Mouse (Mus musculus): ENCODE measurements at regions not wholly inside any gene's neighbourhood (a gene's known extent, or its start where the extent isn't known, plus 50 kb on each side); places are given as distances from the start of the nearest gene placed in this dataset.

- Histone ChIP-seq H3K4me3 (replicated peaks) (no peak overlapping the region), H3K4me1 (no peaks in the 10 kb centered on the region), H3K27ac (no peak overlapping the region), H3K4me2 (no peak overlapping the region), H3K9me3 (replicated peaks) (no peaks in the 10 kb centered on the region), H3K27me3 (no peaks in the 10 kb centered on the region), H3K9ac (no peak overlapping the region), H3K36me3 (no peaks in the 10 kb centered on the region)
- whole genome bisulfite sequencing = 79% methylated on average over 5 of the region's 5 CpGs
- no peak for ATAC-seq (replicated peaks; ENCODE audit: low FRiP score)
Observed at GRCm38 (mm10) chr1:57298557-57298956, 78.9 kb upstream of the 1700066M21Rik start.

DNA sequence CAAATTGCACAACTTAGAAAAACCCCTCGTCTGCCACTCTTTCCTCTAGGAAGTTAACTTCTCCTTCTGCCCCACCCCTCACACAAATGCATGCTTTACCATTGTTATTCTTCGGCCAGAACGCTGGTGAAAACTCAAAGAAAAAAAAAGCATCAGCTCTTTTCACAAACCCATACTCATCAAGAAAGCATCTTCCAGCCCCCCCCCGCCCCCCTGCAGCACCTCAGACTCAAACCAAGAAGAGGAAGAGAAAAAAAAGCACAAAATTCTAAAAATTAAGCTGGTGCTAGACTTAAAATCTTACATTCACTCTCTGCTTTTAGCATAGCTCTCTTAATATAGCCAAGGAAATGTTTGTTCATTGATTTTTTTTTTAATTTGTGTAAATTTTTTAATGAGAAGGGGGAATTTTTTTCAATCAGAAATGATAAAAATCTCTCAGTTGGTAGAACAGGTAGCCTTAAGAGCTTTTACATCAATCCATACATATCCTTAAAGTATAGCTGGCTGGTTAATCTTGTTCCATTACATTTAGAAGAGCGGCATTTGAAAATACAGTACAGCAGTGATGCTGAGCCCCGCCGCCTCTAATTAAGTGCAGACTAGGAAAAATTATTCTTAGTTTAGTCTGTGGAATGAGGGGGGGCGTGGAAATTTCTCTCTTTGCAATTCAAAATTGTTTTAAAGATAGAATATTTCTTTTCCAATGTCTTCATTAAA, 76.0 kb upstream of the 1700066M21Rik start:
- Histone ChIP-seq H3K27ac (no peak overlapping the region), H3K9me3 (replicated peaks) (no peaks in the 10 kb centered on the region), H3K9ac (no peak overlapping the region), H3K4me2 (no peak overlapping the region), H3K4me1 (no peaks in the 10 kb centered on the region), H3K36me3 (no peaks in the 10 kb centered on the region), H3K4me3 (replicated peaks) (no peak overlapping the region), H3K27me3 (no peaks in the 10 kb centered on the region)
- no peak for ATAC-seq (replicated peaks; ENCODE audit: low FRiP score)
- 70% methylated on average over 8 of the region's 8 CpGs for WGBS

- Histone ChIP-seq H3K36me3 (no peaks in the 10 kb centered on the region), H3K4me2 (no peak overlapping the region), H3K9me3 (replicated peaks) (no peaks in the 10 kb centered on the region), H3K9ac (no peak overlapping the region), H3K4me3 (replicated peaks) (no peak overlapping the region), H3K27me3 (no peaks in the 10 kb centered on the region), H3K4me1 (no peaks in the 10 kb centered on the region), H3K27ac (no peak overlapping the region)
- ATAC-seq (replicated peaks; ENCODE audit: low FRiP score) = no peak
- WGBS = 17% methylated on average over 6 of the region's 6 CpGs
Observed at GRCm38 (mm10) chr1:57301980-57302331, 75.5 kb upstream of the 1700066M21Rik start.

- Histone ChIP-seq H3K27me3 (no peaks in the 10 kb centered on the region), H3K9ac (no peak overlapping the region), H3K36me3 (no peaks in the 10 kb centered on the region), H3K4me2 (no peak overlapping the region), H3K9me3 (replicated peaks) (no peaks in the 10 kb centered on the region), H3K4me3 (replicated peaks) (no peak overlapping the region), H3K4me1 (no peaks in the 10 kb centered on the region), H3K27ac (no peak overlapping the region)
- ATAC-seq (replicated peaks; ENCODE audit: low FRiP score) = no peak
- WGBS = 81% methylated on average over 2 of the region's 2 CpGs
Observed at GRCm38 (mm10) chr1:57304757-57305156, 72.7 kb upstream of the 1700066M21Rik start.

GRCm38 (mm10) chr1:57322535-57322934, 54.9 kb upstream of the 1700066M21Rik start:
- Histone ChIP-seq H3K4me1 (no peaks in the 10 kb centered on the region), H3K4me2 (no peak overlapping the region), H3K36me3 (no peaks in the 10 kb centered on the region), H3K27ac (no peak overlapping the region), H3K4me3 (replicated peaks) (no peak overlapping the region), H3K9me3 (replicated peaks) (no peaks in the 10 kb centered on the region), H3K9ac (no peak overlapping the region), H3K27me3 (no peaks in the 10 kb centered on the region)
- WGBS = 77% methylated on average over 2 of the region's 2 CpGs
- ATAC-seq (replicated peaks; ENCODE audit: low FRiP score) = no peak

DNA sequence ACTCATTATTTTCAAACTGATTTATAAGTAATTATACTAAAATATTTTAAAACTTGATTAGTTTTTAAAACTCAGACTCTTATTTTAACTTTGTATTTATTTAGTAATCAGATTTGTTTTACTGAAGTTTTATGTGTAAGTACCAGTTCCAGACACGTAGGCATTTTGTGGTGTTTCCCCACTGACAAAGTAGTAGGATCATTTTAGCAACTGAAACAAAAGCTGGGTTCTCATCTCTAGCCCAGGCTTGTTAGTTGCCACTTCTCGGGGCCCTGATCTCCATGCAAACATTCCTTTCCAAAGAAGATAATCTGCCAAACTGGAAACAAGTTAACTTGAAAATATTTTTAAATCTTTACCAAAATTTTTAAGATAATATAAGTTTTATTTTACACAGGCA, 54.3 kb upstream of the 1700066M21Rik start:
- Histone ChIP-seq H3K27ac (no peak overlapping the region), H3K4me1 (no peaks in the 10 kb centered on the region), H3K9ac (no peak overlapping the region), H3K36me3 (no peaks in the 10 kb centered on the region), H3K9me3 (replicated peaks) (no peaks in the 10 kb centered on the region), H3K27me3 (no peaks in the 10 kb centered on the region), H3K4me3 (replicated peaks) (no peak overlapping the region), H3K4me2 (no peak overlapping the region)
- WGBS = 81% methylated on average over 2 of the region's 2 CpGs
- no peak for ATAC-seq (replicated peaks; ENCODE audit: low FRiP score)

DNA sequence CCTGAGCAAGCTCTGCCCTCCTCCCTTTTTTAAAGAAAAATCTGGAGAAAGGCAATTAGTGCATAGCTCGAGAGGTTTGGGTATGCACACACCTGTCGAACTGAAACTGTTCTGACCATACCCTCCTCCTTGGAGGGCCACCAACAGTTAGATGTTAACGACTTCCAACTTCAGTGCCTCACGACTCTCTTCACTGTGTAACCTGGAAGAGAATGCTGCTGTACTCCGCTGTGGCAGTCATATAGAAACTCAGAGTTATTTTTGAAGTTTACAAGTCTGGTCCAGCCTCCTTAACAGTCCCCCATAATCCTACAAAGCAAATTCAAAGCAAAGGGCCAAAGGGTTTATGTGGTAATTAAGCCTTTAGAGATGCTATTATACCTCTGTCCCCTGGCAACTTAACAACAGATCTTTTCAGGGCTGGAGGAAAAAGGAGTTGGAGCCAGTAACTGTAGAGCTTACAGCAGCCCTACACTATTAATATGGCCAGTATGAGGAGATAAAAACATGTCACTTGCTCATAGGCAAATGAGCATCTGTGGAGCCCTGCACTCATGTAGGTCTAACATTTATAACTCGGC, 51.7 kb upstream of the 1700066M21Rik start:
- Histone ChIP-seq H3K4me2 (no peak overlapping the region), H3K4me3 (replicated peaks) (no peak overlapping the region), H3K27ac (no peak overlapping the region), H3K9ac (no peak overlapping the region), H3K4me1 (no peaks in the 10 kb centered on the region), H3K27me3 (no peaks in the 10 kb centered on the region), H3K9me3 (replicated peaks) (no peaks in the 10 kb centered on the region), H3K36me3 (no peaks in the 10 kb centered on the region)
- no peak for ATAC-seq (replicated peaks; ENCODE audit: low FRiP score)
- 33% methylated on average over 6 of the region's 6 CpGs for WGBS

All from kidney, embryonic 15.5 days (tissue).